Mouse (Mus musculus) cerebellum, adult 2 months (tissue): ENCODE results near the gene Platr17.

Experiments
- CTCF ChIP-seq: fragments of 200-500 bp; IDR thresholded peaks from 2 replicates; pipeline ENCODE4 v1.5.1; 2011; ENCODE audit warnings: low read depth, mild to moderate bottlenecking, control low read depth, low read length, moderate library complexity, borderline replicate concordance; ENCODE audit not compliant: insufficient read depth
- POLR2A ChIP-seq: fragments of 200-500 bp; IDR thresholded peaks from 2 replicates; pipeline ENCODE4 v1.6.1; 2011; ENCODE audit warnings: low read length, control low read depth, borderline replicate concordance; ENCODE audit not compliant: insufficient read depth

DNA sequence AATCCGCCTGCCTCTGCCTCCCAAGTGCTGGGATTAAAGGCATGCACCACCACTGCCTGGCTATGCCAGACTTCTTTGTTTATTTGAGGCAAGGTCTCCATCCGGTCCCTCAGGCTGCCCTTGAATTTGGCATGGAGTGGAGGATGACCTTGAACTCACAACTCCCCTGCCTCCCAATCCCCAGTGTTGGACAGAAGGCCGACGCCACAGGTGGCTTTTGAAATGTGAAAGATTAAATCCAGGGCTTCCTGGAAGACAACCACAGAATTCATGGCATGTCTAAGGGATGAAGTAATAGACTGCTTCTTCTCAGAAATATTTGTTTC, 4.0 kb upstream of the Platr17 start:
- TF ChIP-seq POLR2A (no peak), CTCF (no peak)
